Mouse (Mus musculus) erythroblast, embryonic 14.5 days (primary cell): Measurements from ENCODE around the gene Vdr. TPM values are rescaled to one million over a fixed set of nuclear protein-coding genes. Genes with fewer than 3 reads are reported as not detected.

ENCODE experiments used
- H3K27me3 ChIP-seq: 2 replicates; pipeline ENCODE4 v1.6.1; 2012; ENCODE audit warnings: inconsistent platforms; ENCODE audit not compliant: control insufficient read depth
- H3K36me3 ChIP-seq: 2 replicates; pipeline ENCODE4 v1.6.1; 2012; ENCODE audit warnings: mild to moderate bottlenecking, inconsistent platforms; ENCODE audit not compliant: control insufficient read depth
- H3K4me1 ChIP-seq: 2 replicates; pipeline ENCODE4 v1.6.1; 2012; ENCODE audit warnings: inconsistent platforms; ENCODE audit not compliant: control insufficient read depth
- H3K4me3 ChIP-seq: replicated peaks from 2 replicates; pipeline ENCODE3; 2012; ENCODE audit warnings: moderate library complexity, mild to moderate bottlenecking, inconsistent platforms
- H3K9me3 ChIP-seq: 2 replicates; pipeline ENCODE4 v1.6.1; 2012; ENCODE audit warnings: low read length, inconsistent platforms, mixed read lengths; ENCODE audit not compliant: control insufficient read depth
- GATA1 ChIP-seq: IDR thresholded peaks from 2 replicates; pipeline ENCODE4 v1.6.1; 2012; ENCODE audit warnings: low read length, inconsistent platforms, mixed read lengths
- TAL1 ChIP-seq: IDR thresholded peaks from 3 replicates; pipeline ENCODE4 v1.6.1; 2012; ENCODE audit warnings: low read length, inconsistent platforms, mixed read lengths
- polyA plus RNA-seq: library from polyadenylated mRNA; stranded (reverse); fragments of >175 nt; gene quantifications from 2 replicates; pipeline ENCODE4 v1.2.3, GENCODE M21; 2012

Vdr gene
- polyA plus RNA-seq, 1 experiment, result not detected

DNA sequence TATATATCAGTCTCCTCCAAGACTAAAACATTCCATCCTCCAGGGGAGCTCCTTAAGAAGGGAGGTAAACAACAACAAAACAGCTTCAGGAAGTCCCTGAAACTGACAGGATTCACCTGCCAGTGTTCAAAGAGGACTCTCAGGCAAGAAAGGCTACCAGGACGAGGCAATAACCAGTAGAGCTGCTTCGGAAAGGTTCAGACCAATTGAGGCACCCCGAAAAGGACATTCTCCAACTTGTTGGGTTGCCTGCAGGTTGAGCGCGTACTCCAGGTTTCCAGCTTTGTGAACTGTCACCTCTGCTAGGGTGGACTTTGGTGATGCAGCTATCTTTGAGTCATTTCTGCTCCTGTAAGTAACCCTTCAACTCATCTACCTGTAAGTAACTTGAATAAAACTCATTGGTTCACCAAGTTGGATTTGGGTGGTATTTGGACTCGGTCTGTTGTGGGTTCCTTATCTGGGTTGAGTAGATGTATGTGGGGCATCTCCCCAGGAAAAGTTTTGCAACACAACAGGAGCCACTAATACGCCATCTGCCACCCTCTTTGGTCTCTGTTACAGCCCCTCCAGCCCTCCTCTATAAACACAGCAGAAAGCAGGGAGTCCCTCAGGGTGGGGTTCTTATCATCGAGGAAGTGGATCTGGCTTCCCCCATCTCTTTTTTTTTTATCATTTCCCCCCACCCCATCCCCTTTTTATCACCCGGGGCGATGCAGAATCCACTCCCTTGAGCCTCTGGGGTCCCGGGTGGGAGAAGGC, 64.1 kb downstream of the Vdr start:
- TF ChIP-seq TAL1 (no peak), GATA1 (no peak)
- H3K9me3 ChIP-seq, result peaks cover 3% of the 10 kb centered on the region
- H3K27me3 ChIP-seq, result no peaks in the 10 kb centered on the region
- no peak overlapping the region for H3K4me3 ChIP-seq
- H3K36me3 ChIP-seq, result peaks cover 2% of the 10 kb centered on the region; the same call in 1 of the 2 replicates
- peaks cover 97% of the 10 kb centered on the region for H3K4me1 ChIP-seq

- H3K9me3 ChIP-seq, result peaks cover 3% of the 10 kb centered on the region
- peak within 1 kb of the TSS; percentile 39 for H3K4me3 ChIP-seq
These were observed 66.1 kb downstream of the Vdr start, which contains the start of gene Hdac7 for GRCm38 (mm10) chr15:97844037-97845034. Hdac7 (minus strand) TSS chr15:97844502.

DNA sequence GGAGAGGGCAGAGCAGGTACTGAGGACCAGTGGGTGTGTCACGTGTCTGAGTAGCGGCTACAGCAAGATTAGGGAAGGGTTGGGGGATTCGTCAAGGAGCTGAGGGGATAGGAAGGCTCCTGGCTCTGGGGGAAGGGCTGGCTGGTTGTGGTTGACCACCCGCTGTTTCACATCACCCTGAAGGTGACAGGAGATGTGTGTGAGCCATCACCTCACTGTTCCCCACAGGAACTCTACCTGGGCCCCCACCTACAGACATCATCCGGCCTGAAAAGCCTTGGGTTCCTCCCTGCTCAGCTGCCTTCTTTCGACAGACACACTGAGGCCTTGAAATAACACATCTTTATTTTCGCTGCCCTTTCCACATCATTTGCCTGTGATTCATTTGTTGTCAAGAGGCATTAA, 67.2 kb downstream of the Vdr start:
- TF ChIP-seq TAL1 (no peak), GATA1 (no peak)
- peaks cover 3% of the 10 kb centered on the region for H3K9me3 ChIP-seq
- H3K4me1 ChIP-seq, result peaks cover 97% of the 10 kb centered on the region
- H3K36me3 ChIP-seq, result peaks cover 2% of the 10 kb centered on the region; the same call in 1 of the 2 replicates
- peak overlapping the region; percentile 2 for H3K4me3 ChIP-seq
- no peaks in the 10 kb centered on the region for H3K27me3 ChIP-seq

More at GRCm38 (mm10) chr15:97844037-97845034, 66.1 kb downstream of the Vdr start, which contains the start of gene Hdac7:
- H3K4me1 ChIP-seq, result peaks cover 96% of the 10 kb centered on the region
- TF ChIP-seq GATA1 (no peak), TAL1 (no peak)
- H3K27me3 ChIP-seq, result no peaks in the 10 kb centered on the region
- H3K36me3 ChIP-seq, result peaks cover 2% of the 10 kb centered on the region; the same call in 1 of the 2 replicates

DNA sequence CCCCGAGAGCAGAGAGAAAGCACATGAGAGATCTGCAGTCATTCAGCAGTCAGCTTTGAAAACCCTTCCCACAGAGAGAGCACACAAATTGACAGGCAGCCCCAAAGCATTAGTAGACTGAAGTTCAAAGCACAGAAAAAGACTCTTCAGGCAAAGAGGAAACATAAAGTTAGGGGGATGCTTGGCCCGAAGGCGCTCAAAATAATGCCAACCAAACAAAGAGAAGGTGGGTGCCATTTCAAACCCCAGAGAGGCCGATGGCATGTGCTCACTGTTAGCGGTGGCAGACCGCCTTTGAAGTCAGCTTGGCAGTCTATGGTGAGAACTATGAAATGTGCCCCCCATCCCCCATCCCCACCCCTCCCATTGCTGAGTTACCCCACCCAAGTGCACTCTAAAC, 68.4 kb downstream of the Vdr start:
- peaks cover 93% of the 10 kb centered on the region for H3K4me1 ChIP-seq
- no peak overlapping the region for H3K4me3 ChIP-seq
- H3K9me3 ChIP-seq, result peaks cover 3% of the 10 kb centered on the region
- TF ChIP-seq TAL1 (no peak), GATA1 (no peak)
- peaks cover 2% of the 10 kb centered on the region; the same call in 1 of the 2 replicates for H3K36me3 ChIP-seq
- H3K27me3 ChIP-seq, result no peaks in the 10 kb centered on the region

- Histone ChIP-seq H3K4me1 (peaks cover 92% of the 10 kb centered on the region), H3K36me3 (peaks cover 2% of the 10 kb centered on the region; the same call in 1 of the 2 replicates), H3K4me3 (no peak overlapping the region), H3K27me3 (no peaks in the 10 kb centered on the region), H3K9me3 (peaks cover 3% of the 10 kb centered on the region)
- TF ChIP-seq GATA1 (no peak), TAL1 (no peak)
These were observed 69.0 kb downstream of the Vdr start for GRCm38 (mm10) chr15:97841383-97841782.

DNA sequence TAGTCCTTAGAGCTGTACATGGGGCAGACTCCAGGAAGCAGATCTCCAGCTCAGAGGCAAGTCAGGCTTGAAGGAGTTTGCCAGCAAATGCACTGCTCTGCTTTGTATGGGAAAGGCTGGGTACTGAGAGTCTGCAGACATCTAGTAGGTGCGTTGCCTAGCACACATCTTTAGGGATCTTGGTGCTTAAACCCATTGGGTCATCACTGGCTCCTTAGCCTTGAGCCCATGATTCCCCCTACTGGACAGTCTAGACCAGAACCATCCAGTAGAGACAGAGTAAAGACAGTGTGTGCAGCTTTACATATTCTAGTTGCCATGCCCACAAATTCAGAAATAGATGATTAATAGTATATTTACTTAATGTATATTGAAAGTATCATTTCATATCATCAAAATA, 69.6 kb downstream of the Vdr start:
- Histone ChIP-seq H3K9me3 (no peaks in the 10 kb centered on the region), H3K36me3 (no peaks in the 10 kb centered on the region), H3K4me1 (peaks cover 89% of the 10 kb centered on the region), H3K4me3 (no peak overlapping the region), H3K27me3 (no peaks in the 10 kb centered on the region)
- no peak for TF ChIP-seq TAL1
- TF ChIP-seq GATA1, result no peak

- Histone ChIP-seq H3K36me3 (no peaks in the 10 kb centered on the region), H3K27me3 (no peaks in the 10 kb centered on the region), H3K4me1 (peaks cover 81% of the 10 kb centered on the region), H3K4me3 (no peak overlapping the region), H3K9me3 (no peaks in the 10 kb centered on the region)
- TF ChIP-seq GATA1 (no peak), TAL1 (no peak)
These were observed 70.4 kb downstream of the Vdr start for GRCm38 (mm10) chr15:97839991-97840455.

DNA sequence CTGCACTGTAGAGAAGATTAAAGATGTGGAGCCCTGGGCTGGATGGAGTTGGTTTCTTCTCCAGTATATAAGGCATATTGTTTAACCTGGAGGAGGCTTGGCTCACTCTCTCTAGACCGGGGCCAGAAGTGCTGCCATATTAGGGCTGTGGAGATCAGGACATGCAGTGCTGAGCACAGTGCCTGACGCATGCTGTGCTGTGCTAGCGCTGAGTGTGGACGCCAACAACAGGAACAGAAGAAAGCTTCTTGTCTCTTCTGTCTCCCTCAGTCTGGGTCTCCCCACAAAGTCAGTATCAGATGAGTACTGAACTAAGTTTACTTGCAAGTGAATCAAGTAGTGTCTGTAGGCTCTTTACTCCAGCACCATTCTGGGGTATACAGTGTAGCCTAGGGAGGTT, 71.0 kb downstream of the Vdr start:
- TF ChIP-seq TAL1, result no peak
- no peak for TF ChIP-seq GATA1
- Histone ChIP-seq H3K36me3 (no peaks in the 10 kb centered on the region), H3K27me3 (no peaks in the 10 kb centered on the region), H3K4me1 (peaks cover 76% of the 10 kb centered on the region), H3K9me3 (no peaks in the 10 kb centered on the region), H3K4me3 (no peak overlapping the region)
